Mouse (Mus musculus): ENCODE measurements at regions not wholly inside any gene's neighbourhood (a gene's known extent, or its start where the extent isn't known, plus 50 kb on each side); places are given as distances from the start of the nearest gene placed in this dataset.

- peak; percentile 88 for ATAC-seq (ENCODE audit: low TSS enrichment)
These were observed 471.8 kb upstream of the Ncam2 start for GRCm38 (mm10) chr16:80728739-80729138.

DNA sequence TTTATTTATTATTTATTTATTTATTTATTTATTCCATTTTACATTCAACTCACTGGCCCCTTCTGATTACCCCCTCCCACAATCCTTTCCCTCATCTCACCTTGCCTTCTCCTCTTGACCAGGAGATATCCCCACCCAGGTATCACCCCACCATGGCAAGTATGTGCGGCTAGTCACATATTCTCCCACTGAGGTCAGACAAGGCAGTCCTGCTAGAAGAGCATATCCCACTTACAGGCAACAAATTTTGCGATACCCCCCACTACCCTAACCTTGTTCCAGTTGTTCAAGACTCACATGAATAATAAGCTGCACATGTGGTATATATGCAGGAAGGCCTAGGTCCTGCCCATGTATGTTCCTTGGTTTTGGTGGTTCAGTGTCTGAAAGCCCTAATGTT lies 427.2 kb upstream of the Ncam2 start:
- no peak for ATAC-seq (ENCODE audit: low TSS enrichment)

DNA sequence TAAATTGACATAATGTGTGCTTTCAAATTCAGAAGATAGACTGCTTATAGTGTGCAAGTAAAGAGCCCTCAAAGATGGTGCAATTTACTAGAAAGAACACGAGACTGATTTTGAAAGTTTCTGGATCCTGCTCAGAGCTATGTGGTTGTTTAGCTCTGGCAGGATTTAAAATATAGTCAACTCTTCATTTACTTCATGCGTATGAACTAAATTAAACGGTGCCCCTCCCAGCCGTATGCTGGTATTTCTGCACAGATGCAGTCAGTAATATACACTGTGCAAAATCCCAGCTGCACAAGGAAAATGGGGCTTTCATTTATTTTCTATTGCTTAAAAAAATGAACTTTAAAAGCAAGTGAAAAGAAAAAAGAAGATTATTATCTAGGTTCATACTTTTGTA lies 383.4 kb upstream of the Ncam2 start:
- ATAC-seq (ENCODE audit: low TSS enrichment) = peak; percentile 83

GRCm38 (mm10) chr16:80834532-80834931 lies 366.0 kb upstream of the Ncam2 start:
- ATAC-seq (ENCODE audit: low TSS enrichment) = no peak

Measured in frontal cortex, adult (tissue).